In genomic region chr9:107481340-107481739, GRCm38 (mm10) we compare ENCODE assay signal across 14 mouse cellular contexts. TPM values are rescaled to one million over a fixed set of nuclear protein-coding genes. Genes with fewer than 3 reads are reported as not detected.
DNase-seq lines count a peak whose midpoint lies in the region; ATAC-seq and TF ChIP-seq lines count a peak whose summit lies in the region.
"Had no signal": no experiment of that assay in that cellular context is flagged by ENCODE, and none has a peak within 500 bp of the region (broad histone marks: within the 10 kb centered on the region; RNA-seq: fewer than 3 reads in every experiment).

No protein-coding gene starts in this region.

- H3K4me3 ChIP-seq in forebrain, embryonic 11.5 days (ENCODE audit: low read depth, low read length), result no peak overlapping the region
- H3K4me3 ChIP-seq in hindbrain, embryonic 14.5 days (replicated peaks; ENCODE audit: low read length), result no peak overlapping the region
- H3K4me3 ChIP-seq in midbrain, embryonic 14.5 days (replicated peaks; ENCODE audit: low read depth, low read length), result no peak overlapping the region
- H3K4me3 ChIP-seq: kidney, embryonic 15.5 days; megakaryocyte, embryonic 14.5 days had no signal

- H3K4me1 ChIP-seq in forebrain, embryonic 11.5 days (replicated peaks; ENCODE audit: control insufficient read depth, insufficient read depth, low read length), result peaks cover 32% of the 10 kb centered on the region
- H3K4me1 ChIP-seq in hindbrain, embryonic 14.5 days (replicated peaks; ENCODE audit: control insufficient read depth, insufficient read depth, low read length), result peaks cover 63% of the 10 kb centered on the region
- peaks cover 48% of the 10 kb centered on the region for H3K4me1 ChIP-seq in midbrain, embryonic 14.5 days (ENCODE audit: control insufficient read depth, insufficient read depth, low read length)
- H3K4me1 ChIP-seq: megakaryocyte, embryonic 14.5 days had no signal

- no peak for TF ChIP-seq CTCF in brain, embryonic 14.5 days (IDR thresholded peaks at IDR 0.05; ENCODE audit: borderline replicate concordance, extremely low read depth, insufficient read depth, insufficient read length)

- TF ChIP-seq POLR2A in brain, embryonic 14.5 days (IDR thresholded peaks at IDR 0.05; ENCODE audit: borderline replicate concordance, extremely low read depth, insufficient read depth, insufficient read length, poor library complexity, severe bottlenecking), result no peak

- H3K36me3 ChIP-seq in forebrain, embryonic 11.5 days (ENCODE audit: control insufficient read depth, insufficient read depth, low read length), result no peaks in the 10 kb centered on the region
- no peaks in the 10 kb centered on the region for H3K36me3 ChIP-seq in hindbrain, embryonic 14.5 days (replicated peaks; ENCODE audit: control insufficient read depth, insufficient read depth)
- H3K36me3 ChIP-seq in midbrain, embryonic 14.5 days (ENCODE audit: control insufficient read depth, insufficient read depth, low read length), result no peaks in the 10 kb centered on the region
- H3K36me3 ChIP-seq: kidney, embryonic 15.5 days had no signal

- 15% methylated on average over 16 of the region's 16 CpGs for WGBS in forebrain, embryonic 11.5 days
- WGBS in hindbrain, embryonic 14.5 days, result 13% methylated on average over 16 of the region's 16 CpGs
- whole genome bisulfite sequencing in midbrain, embryonic 14.5 days, result 12% methylated on average over 16 of the region's 16 CpGs

- no peaks in the 10 kb centered on the region for H3K9me3 ChIP-seq in forebrain, embryonic 11.5 days (ENCODE audit: control insufficient read depth, low read length)
- H3K9me3 ChIP-seq in hindbrain, embryonic 14.5 days (ENCODE audit: control insufficient read depth, low read length), result no peaks in the 10 kb centered on the region
- H3K9me3 ChIP-seq in midbrain, embryonic 14.5 days (ENCODE audit: control insufficient read depth, low read length), result no peaks in the 10 kb centered on the region
- H3K9me3 ChIP-seq: kidney, embryonic 15.5 days; megakaryocyte, embryonic 14.5 days had no signal

- H3K9ac ChIP-seq in forebrain, embryonic 11.5 days (ENCODE audit: low read length), result peak overlapping the region; percentile 25; the same call in 1 of the 2 replicates
- 0 out of 2 replicates have a peak overlapping the region, but pooled peaks have one; percentile 2 for H3K9ac ChIP-seq in hindbrain, embryonic 14.5 days
- no peak overlapping the region for H3K9ac ChIP-seq in midbrain, embryonic 14.5 days (replicated peaks; ENCODE audit: low read length)
- H3K9ac ChIP-seq: kidney, embryonic 15.5 days; liver, embryonic 14.5 days had no signal

- DNase-seq in brain, embryonic 14.5 days (ENCODE audit: low read depth), result peak; percentile 69
- DNase-seq in forebrain, embryonic 11.5 days (ENCODE audit: low spot score), result peak; percentile 64
- no peak for DNase-seq in hindbrain, embryonic 14.5 days (ENCODE audit: low spot score)
- DNase-seq in midbrain, embryonic 14.5 days, result no peak
- no peak for DNase-seq in kidney, postnatal 14 days
- no peak for DNase-seq in adrenal gland, postnatal 4 days (ENCODE audit: low spot score in 2 of 2)
- no peak for DNase-seq in left cerebral cortex, adult 18-20 months (ENCODE audit: low spot score in 2 of 2)
- DNase-seq: adrenal gland, adult 8-10 months; cerebellum, adult 9-10 months; lung, postnatal 10 days had no signal

- H3K4me2 ChIP-seq in forebrain, embryonic 11.5 days (ENCODE audit: low read depth, low read length, severe bottlenecking), result no peak overlapping the region
- H3K4me2 ChIP-seq in hindbrain, embryonic 14.5 days (replicated peaks), result no peak overlapping the region
- H3K4me2 ChIP-seq in midbrain, embryonic 14.5 days (ENCODE audit: low read length), result no peak overlapping the region
- H3K4me2 ChIP-seq: kidney, embryonic 15.5 days had no signal

- ATAC-seq in forebrain, embryonic 11.5 days (replicated peaks; ENCODE audit: low FRiP score), result no peak
- no peak for ATAC-seq in hindbrain, embryonic 14.5 days (ENCODE audit: low FRiP score)
- no peak for ATAC-seq in midbrain, embryonic 14.5 days (ENCODE audit: low FRiP score, low TSS enrichment)
- ATAC-seq: inflammation-experienced regulatory T-cells, adult 6 months had no signal

- H3K27me3 ChIP-seq in forebrain, embryonic 11.5 days (ENCODE audit: control insufficient read depth, insufficient read depth, low read length), result no peaks in the 10 kb centered on the region
- H3K27me3 ChIP-seq in hindbrain, embryonic 14.5 days (ENCODE audit: control insufficient read depth, insufficient read depth, low read length), result no peaks in the 10 kb centered on the region
- H3K27me3 ChIP-seq in midbrain, embryonic 14.5 days (ENCODE audit: control insufficient read depth, insufficient read depth, low read length), result no peaks in the 10 kb centered on the region

- H3K27ac ChIP-seq in forebrain, embryonic 11.5 days (ENCODE audit: low read depth, low read length), result peak overlapping the region; percentile 87
- H3K27ac ChIP-seq in hindbrain, embryonic 14.5 days, result peak overlapping the region; percentile 80
- peak overlapping the region; percentile 79 for H3K27ac ChIP-seq in midbrain, embryonic 14.5 days (replicated peaks; ENCODE audit: low read depth, low read length)
- H3K27ac ChIP-seq: kidney, embryonic 15.5 days; liver, embryonic 14.5 days had no signal

RNA-seq across cellular contexts. Expression of gene Tmem115, which starts 52.4 kb away (rescaled TPM):
- polyA plus RNA-seq in brain, embryonic 14.5 days (2012; rRNA removed), result 37.3 and 42.1 TPM in 2 replicates
- polyA plus RNA-seq in forebrain, embryonic 11.5 days (2014; fragmentation: Nextera tagmentation; extraction: Ambion mirVana), result 40.2 and 43.7 TPM in 2 replicates
- 47.1 and 51.7 TPM in 2 replicates for polyA plus RNA-seq in hindbrain, embryonic 14.5 days (2014; fragmentation: Nextera tagmentation; extraction: Ambion mirVana)
- polyA plus RNA-seq in midbrain, embryonic 14.5 days (2014; fragmentation: Nextera tagmentation; extraction: Ambion mirVana), result 50.9 and 51.7 TPM in 2 replicates
- total RNA-seq in adrenal gland, postnatal 4 days (2021), result 10 to 100 TPM; 40.8 to 44.6 TPM
- total RNA-seq in left cerebral cortex, adult 18-20 months (2021), result 10 to 100 TPM; 36.0 to 38.5 TPM

Comparison
In these comparisons a context has a peak if more than half of its experiments do, and no peak if none do; other contexts are left out.
1. DNase-seq: peak in brain, embryonic 14.5 days (single experiment) and forebrain, embryonic 11.5 days (single experiment); none in hindbrain, embryonic 14.5 days (single experiment), midbrain, embryonic 14.5 days (single experiment), kidney, postnatal 14 days (single experiment), adrenal gland, postnatal 4 days (0 of 2) and left cerebral cortex, adult 18-20 months (0 of 2).
2. Peak in every context shown above with its lines, with median percentiles within 50 percentile points of each other: H3K27ac ChIP-seq.